Mouse (Mus musculus): ENCODE data around the gene Mrps25. TPM values are rescaled to one million over a fixed set of nuclear protein-coding genes. Genes with fewer than 3 reads are reported as not detected.

The Mrps25 gene
- polyA plus RNA-seq (2016; fragmentation: Nextera tagmentation; extraction: Ambion mirVana): 73.0 and 73.5 TPM in 2 replicates

GRCm38 (mm10) chr6:92183621-92184131, at the start of gene Mrps25:
Mrps25 (minus strand) TSS chr6:92184033.
- peak within 1 kb of the TSS; percentile 80 for H3K4me2 ChIP-seq
- peaks cover 37% of the 10 kb centered on the region for H3K36me3 ChIP-seq (replicated peaks)
- H3K27me3 ChIP-seq: no peaks in the 10 kb centered on the region
- peak; percentile 94 for ATAC-seq (ENCODE audit: low FRiP score)
- H3K4me1 ChIP-seq: peaks cover 15% of the 10 kb centered on the region
- peak within 1 kb of the TSS; percentile 79 for H3K9ac ChIP-seq
- H3K9me3 ChIP-seq: 0 out of 2 replicates have a peak, but pooled peaks cover 4% of the 10 kb centered on the region
- under 1% methylated on average over 42 of the region's 42 CpGs for WGBS
- peak within 1 kb of the TSS; percentile 32; the same call in 1 of the 2 replicates for H3K27ac ChIP-seq
- peak within 1 kb of the TSS; percentile 73 for H3K4me3 ChIP-seq (replicated peaks)

DNA sequence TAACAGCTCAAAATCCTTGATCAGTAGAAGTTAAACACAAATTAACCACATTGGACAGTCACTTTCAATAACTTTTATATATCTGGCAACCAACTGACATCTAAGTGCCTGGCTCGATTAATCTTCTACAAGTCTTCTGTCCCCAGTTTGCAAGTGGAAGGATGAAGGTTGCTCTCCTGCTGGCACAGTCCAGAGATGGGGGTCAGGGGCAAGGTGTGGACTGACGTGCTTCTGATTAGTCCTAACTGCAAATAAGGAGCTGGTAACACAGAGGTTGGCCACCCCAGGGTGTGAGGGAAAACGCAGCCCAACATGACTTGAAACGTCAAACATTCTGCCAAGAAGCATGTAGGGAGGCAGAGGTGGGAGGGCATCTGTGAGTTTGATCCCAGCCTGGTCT, 47.9 kb upstream of the Mrps25 start:
- 76% methylated on average over 4 of the region's 4 CpGs for WGBS
- no peak overlapping the region for H3K27ac ChIP-seq
- no peaks in the 10 kb centered on the region for H3K27me3 ChIP-seq

DNA sequence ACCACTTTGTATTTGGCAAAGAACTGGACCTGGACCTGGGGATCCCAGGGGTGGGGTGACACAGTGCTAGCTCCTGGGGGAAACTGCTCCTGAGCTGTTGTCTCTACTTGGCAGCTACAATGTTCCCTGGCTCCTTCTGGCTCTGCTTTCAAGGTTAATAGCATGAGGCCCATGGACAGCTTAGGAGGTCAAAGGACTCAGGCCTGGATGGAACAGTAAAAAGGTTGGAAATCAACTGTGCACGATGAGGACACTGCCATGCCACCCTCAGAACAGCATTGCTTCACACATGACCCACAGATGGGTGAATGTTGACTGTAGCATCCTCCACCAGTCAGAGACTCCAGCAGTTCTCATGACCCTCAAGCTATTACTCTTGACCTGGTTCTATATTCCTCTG, 47.5 kb upstream of the Mrps25 start:
- Histone ChIP-seq H3K4me1 (no peaks in the 10 kb centered on the region), H3K9ac (no peak overlapping the region), H3K36me3 (replicated peaks) (no peaks in the 10 kb centered on the region), H3K4me2 (no peak overlapping the region), H3K9me3 (no peaks in the 10 kb centered on the region), H3K4me3 (replicated peaks) (no peak overlapping the region), H3K27ac (no peak overlapping the region), H3K27me3 (no peaks in the 10 kb centered on the region)
- 77% methylated on average over 1 of the region's 1 CpGs for WGBS
- no peak for ATAC-seq (ENCODE audit: low FRiP score)

More for the DNA sequence above, 47.9 kb upstream of the Mrps25 start:
- no peak overlapping the region for H3K4me3 ChIP-seq (replicated peaks)
- no peak overlapping the region for H3K4me2 ChIP-seq
- no peaks in the 10 kb centered on the region for H3K36me3 ChIP-seq (replicated peaks)
- H3K9ac ChIP-seq: no peak overlapping the region
- no peak for ATAC-seq (ENCODE audit: low FRiP score)
- no peaks in the 10 kb centered on the region for H3K9me3 ChIP-seq
- no peaks in the 10 kb centered on the region for H3K4me1 ChIP-seq

DNA sequence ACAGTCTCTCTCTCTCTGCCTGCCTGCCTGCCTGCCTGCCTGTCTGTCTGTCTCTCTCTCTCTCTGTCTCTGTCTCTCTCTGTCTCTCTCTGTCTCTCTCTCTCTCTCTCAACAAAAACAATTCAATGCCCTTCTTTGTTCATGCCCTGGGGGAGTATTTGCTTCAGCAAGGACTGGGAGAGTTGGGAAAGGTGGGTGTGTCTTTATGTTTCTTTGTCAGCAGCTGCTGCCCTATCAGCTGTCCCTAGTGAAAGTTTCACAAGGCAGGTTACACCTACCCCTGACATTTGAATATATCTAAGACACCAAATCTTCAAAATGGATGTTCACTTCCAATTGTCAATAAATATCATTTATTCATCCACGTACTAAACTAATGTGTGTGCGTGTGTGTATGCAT, 45.8 kb upstream of the Mrps25 start:
- H3K27me3 ChIP-seq: no peaks in the 10 kb centered on the region
- no peaks in the 10 kb centered on the region for H3K4me1 ChIP-seq
- H3K9me3 ChIP-seq: no peaks in the 10 kb centered on the region
- no peak overlapping the region for H3K9ac ChIP-seq
- no peak overlapping the region for H3K4me3 ChIP-seq (replicated peaks)
- ATAC-seq (ENCODE audit: low FRiP score): no peak
- 85% methylated on average over 2 of the region's 2 CpGs for WGBS
- H3K27ac ChIP-seq: no peak overlapping the region
- no peaks in the 10 kb centered on the region for H3K36me3 ChIP-seq (replicated peaks)
- H3K4me2 ChIP-seq: no peak overlapping the region

- H3K9me3 ChIP-seq: no peaks in the 10 kb centered on the region
- H3K27me3 ChIP-seq: no peaks in the 10 kb centered on the region
- ATAC-seq (ENCODE audit: low FRiP score): no peak
- no peaks in the 10 kb centered on the region for H3K36me3 ChIP-seq (replicated peaks)
- H3K4me2 ChIP-seq: no peak overlapping the region
- no peaks in the 10 kb centered on the region for H3K4me1 ChIP-seq
- no peak overlapping the region for H3K9ac ChIP-seq
- H3K4me3 ChIP-seq (replicated peaks): no peak overlapping the region
- no peak overlapping the region for H3K27ac ChIP-seq
Observed at GRCm38 (mm10) chr6:92229103-92229502, 45.3 kb upstream of the Mrps25 start.

- no peak overlapping the region for H3K27ac ChIP-seq
- no peaks in the 10 kb centered on the region for H3K36me3 ChIP-seq (replicated peaks)
- 88% methylated on average over 1 of the region's 1 CpGs for WGBS
- H3K4me3 ChIP-seq (replicated peaks): no peak overlapping the region
- ATAC-seq (ENCODE audit: low FRiP score): no peak
- H3K4me1 ChIP-seq: no peaks in the 10 kb centered on the region
- no peak overlapping the region for H3K9ac ChIP-seq
- H3K4me2 ChIP-seq: no peak overlapping the region
- H3K27me3 ChIP-seq: no peaks in the 10 kb centered on the region
- no peaks in the 10 kb centered on the region for H3K9me3 ChIP-seq
Observed at GRCm38 (mm10) chr6:92224981-92225380, 41.1 kb upstream of the Mrps25 start.

- no peak overlapping the region for H3K4me2 ChIP-seq
- H3K36me3 ChIP-seq (replicated peaks): no peaks in the 10 kb centered on the region
- no peak overlapping the region for H3K4me3 ChIP-seq (replicated peaks)
- no peak for ATAC-seq (ENCODE audit: low FRiP score)
- WGBS: 91% methylated on average over 3 of the region's 3 CpGs
- no peaks in the 10 kb centered on the region for H3K9me3 ChIP-seq
- H3K9ac ChIP-seq: no peak overlapping the region
- H3K27me3 ChIP-seq: 0 out of 2 replicates have a peak, but pooled peaks cover 12% of the 10 kb centered on the region
- no peak overlapping the region for H3K27ac ChIP-seq
- no peaks in the 10 kb centered on the region for H3K4me1 ChIP-seq
Observed at GRCm38 (mm10) chr6:92222021-92222420, 38.2 kb upstream of the Mrps25 start.

- Histone ChIP-seq H3K36me3 (replicated peaks) (no peaks in the 10 kb centered on the region), H3K4me2 (no peak overlapping the region), H3K9ac (no peak overlapping the region), H3K9me3 (no peaks in the 10 kb centered on the region), H3K4me3 (replicated peaks) (no peak overlapping the region), H3K27me3 (peaks cover 16% of the 10 kb centered on the region; the same call in 1 of the 2 replicates), H3K4me1 (no peaks in the 10 kb centered on the region), H3K27ac (no peak overlapping the region)
- 88% methylated on average over 6 of the region's 6 CpGs for WGBS
- no peak for ATAC-seq (ENCODE audit: low FRiP score)
Observed at GRCm38 (mm10) chr6:92221604-92222003, 37.8 kb upstream of the Mrps25 start.

- Histone ChIP-seq H3K27me3 (peaks cover 20% of the 10 kb centered on the region; the same call in 1 of the 2 replicates), H3K9me3 (no peaks in the 10 kb centered on the region), H3K27ac (no peak overlapping the region), H3K36me3 (replicated peaks) (no peaks in the 10 kb centered on the region), H3K4me1 (no peaks in the 10 kb centered on the region), H3K9ac (no peak overlapping the region), H3K4me2 (no peak overlapping the region), H3K4me3 (replicated peaks) (no peak overlapping the region)
- WGBS: 47% methylated on average over 3 of the region's 3 CpGs
- no peak for ATAC-seq (ENCODE audit: low FRiP score)
Observed at GRCm38 (mm10) chr6:92219445-92219844, 35.6 kb upstream of the Mrps25 start.

- H3K4me1 ChIP-seq: peaks cover 12% of the 10 kb centered on the region
- peak; percentile 95 for ATAC-seq (ENCODE audit: low FRiP score)
- peak within 1 kb of the TSS; percentile 94 for H3K4me2 ChIP-seq
- no peaks in the 10 kb centered on the region for H3K36me3 ChIP-seq (replicated peaks)
- H3K9ac ChIP-seq: peak within 1 kb of the TSS; percentile 88
- no peaks in the 10 kb centered on the region for H3K9me3 ChIP-seq
- peak within 1 kb of the TSS; percentile 78 for H3K4me3 ChIP-seq (replicated peaks)
- peak within 1 kb of the TSS; percentile 80 for H3K27ac ChIP-seq
- 10% methylated on average over 35 of the region's 35 CpGs for WGBS
- H3K27me3 ChIP-seq: peaks cover 20% of the 10 kb centered on the region; the same call in 1 of the 2 replicates
Observed at GRCm38 (mm10) chr6:92214773-92215449, 31.1 kb upstream of the Mrps25 start, which contains the start of gene Rbsn. Rbsn (minus strand) TSS chr6:92214925.

- 0 out of 2 replicates have a peak, but pooled peaks cover 3% of the 10 kb centered on the region for H3K36me3 ChIP-seq (replicated peaks)
- H3K27me3 ChIP-seq: peaks cover 20% of the 10 kb centered on the region; the same call in 1 of the 2 replicates
- peak overlapping the region; percentile 78 for H3K4me3 ChIP-seq (replicated peaks)
- H3K4me2 ChIP-seq: peak overlapping the region; percentile 94
- peak; percentile 71 for ATAC-seq (ENCODE audit: low FRiP score)
- H3K4me1 ChIP-seq: peaks cover 12% of the 10 kb centered on the region
- H3K9me3 ChIP-seq: no peaks in the 10 kb centered on the region
- under 1% methylated on average over 48 of the region's 48 CpGs for WGBS
- H3K9ac ChIP-seq: peak overlapping the region; percentile 88
- H3K27ac ChIP-seq: peak overlapping the region; percentile 80
Observed at GRCm38 (mm10) chr6:92214055-92214772, 30.4 kb upstream of the Mrps25 start.

DNA sequence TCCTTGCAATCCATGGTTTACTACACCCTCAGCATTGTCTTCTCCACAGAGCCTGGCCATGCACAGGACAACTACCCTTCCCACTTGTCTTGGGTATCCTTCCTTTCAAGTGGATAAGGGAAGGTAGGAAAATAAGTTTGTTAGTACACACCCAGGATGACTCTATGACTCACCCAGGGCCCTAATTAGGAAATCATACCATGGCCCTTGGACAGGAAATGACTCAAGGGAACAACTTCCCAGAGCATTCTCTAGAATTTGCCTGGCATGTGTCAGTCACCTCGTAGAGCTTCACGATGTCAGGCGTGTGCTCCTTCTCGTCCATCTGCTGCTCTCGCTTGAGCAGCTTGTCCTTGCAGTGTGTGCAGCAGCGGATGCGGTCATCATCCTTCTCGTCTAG, 15.6 kb upstream of the Mrps25 start:
- Histone ChIP-seq H3K27me3 (no peaks in the 10 kb centered on the region), H3K4me3 (replicated peaks) (no peak overlapping the region), H3K36me3 (replicated peaks) (peaks cover 75% of the 10 kb centered on the region), H3K4me1 (no peaks in the 10 kb centered on the region), H3K9me3 (no peaks in the 10 kb centered on the region), H3K9ac (no peak overlapping the region), H3K4me2 (no peak overlapping the region), H3K27ac (no peak overlapping the region)
- 90% methylated on average over 8 of the region's 8 CpGs for WGBS
- ATAC-seq (ENCODE audit: low FRiP score): no peak

Measured in forebrain, embryonic 12.5 days (tissue).